Mouse (Mus musculus) adrenal gland, postnatal 10 days (tissue): ENCODE measurements around the gene Atoh8. TPM values are rescaled to one million over a fixed set of nuclear protein-coding genes. Genes with fewer than 3 reads are reported as not detected.

ENCODE experiments used
- total RNA-seq, 2 experiments: library from RNA; stranded (reverse); gene quantifications; 2 replicates each; pipeline ENCODE4 v1.2.3; 2021

Atoh8 gene
- total RNA-seq, 2 experiments from 2014 or later: 7.0 to 7.9 TPM

Other genes starting within 250 kb of the Atoh8 start
- 100 to 1,000 TPM in 1 of 2 experiments, 10 to 100 TPM in 1; 98.6 to 160 TPM for gene St3gal5, start 138.0 kb downstream of the Atoh8 start, total RNA-seq
- under 1 TPM in 1 of 2 experiments, not detected in 1; 0.24 TPM for gene Sftpb, start 69.0 kb upstream of the Atoh8 start, total RNA-seq
- gene Usp39, start 109.6 kb upstream of the Atoh8 start, total RNA-seq: 10 to 100 TPM; 28.4 to 29.3 TPM
- 10 to 100 TPM; 26.6 to 29.5 TPM for gene 0610030E20Rik, start 111.7 kb upstream of the Atoh8 start, total RNA-seq
- gene Tmem150a, start 119.9 kb upstream of the Atoh8 start, total RNA-seq: 10 to 100 TPM; 27.8 to 27.9 TPM
- gene Rnf181, start 131.4 kb upstream of the Atoh8 start, total RNA-seq: 100 to 1,000 TPM; 176 to 188 TPM
- 10 to 100 TPM; 25.2 to 46.6 TPM for gene Vamp5, start 144.9 kb upstream of the Atoh8 start, total RNA-seq
- gene Vamp8, start 155.1 kb upstream of the Atoh8 start, total RNA-seq: 100 to 1,000 TPM; 109 to 123 TPM
- gene Ggcx, start 178.7 kb upstream of the Atoh8 start, total RNA-seq: 10 to 100 TPM; 42.4 to 42.7 TPM
- 100 to 1,000 TPM; 225 to 245 TPM for gene Mat2a, start 204.0 kb upstream of the Atoh8 start, total RNA-seq